Mouse (Mus musculus): Measurements from ENCODE around the gene Gm4307. TPM values are rescaled to one million over a fixed set of nuclear protein-coding genes. Genes with fewer than 3 reads are reported as not detected.
"Not testable (repeated sequence)": the region's sequence is repeated elsewhere in the genome, so short reads cannot be mapped to it uniquely, and the experiment has no call there.

The Gm4307 gene
- polyA plus RNA-seq (2015; fragmentation: Nextera tagmentation; extraction: Ambion mirVana): not detected in 2 replicates

DNA sequence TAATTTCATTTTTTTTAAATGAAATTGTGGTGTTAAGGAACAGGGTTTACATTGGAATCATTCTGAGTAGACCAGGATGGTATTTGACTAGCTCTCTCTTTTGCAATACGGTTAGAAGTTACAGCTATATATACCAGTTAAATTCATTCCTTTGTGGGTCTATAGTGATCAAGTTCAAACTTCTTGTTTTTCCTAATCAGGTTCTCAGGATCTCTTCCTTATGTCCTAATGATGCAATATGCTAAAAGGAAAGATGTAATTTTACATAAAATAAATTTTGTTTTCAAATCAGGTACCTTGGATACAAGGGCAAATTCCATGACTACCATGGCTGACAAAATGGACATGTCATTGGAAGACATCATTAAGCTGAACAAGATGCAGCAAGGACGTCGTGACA is at the start of gene Gm4307:
TSS of gene Gm4307 (plus strand) at position 301 of the 400 bp plus-strand sequence.
- H3K27ac ChIP-seq (replicated peaks): not testable (repeated sequence)
- WGBS: no CpG with 5 or more reads among the region's 3 CpGs

DNA sequence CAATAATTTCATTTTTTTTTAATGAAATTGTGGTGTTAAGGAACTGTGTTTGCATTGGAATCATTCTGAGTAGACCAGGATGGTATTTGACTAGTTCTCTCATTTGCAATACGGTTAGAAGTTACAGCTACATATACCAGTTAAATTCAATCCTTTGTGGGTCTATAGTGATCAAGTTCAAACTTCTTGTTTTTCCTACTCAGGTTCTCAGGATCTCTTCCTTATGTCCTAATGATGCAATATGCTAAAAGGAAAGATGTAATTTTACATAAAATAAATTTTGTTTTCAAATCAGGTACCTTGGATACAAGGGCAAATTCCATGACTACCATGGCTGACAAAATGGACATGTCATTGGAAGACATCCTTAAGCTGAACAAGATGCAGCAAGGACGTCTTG is 25.8 kb upstream of the Gm4307 start, which contains the start of gene Gm4301:
TSS of gene Gm4301 (plus strand) at position 301 of the 400 bp plus-strand sequence.
- no CpG with 5 or more reads among the region's 2 CpGs for WGBS

More for the DNA sequence above, at the start of gene Gm4307:
- not testable (repeated sequence) for H3K27me3 ChIP-seq; H3K4me2 ChIP-seq (replicated peaks); H3K9ac ChIP-seq (replicated peaks); H3K4me3 ChIP-seq; H3K9me3 ChIP-seq; H3K4me1 ChIP-seq; H3K36me3 ChIP-seq; ATAC-seq (replicated peaks)

DNA sequence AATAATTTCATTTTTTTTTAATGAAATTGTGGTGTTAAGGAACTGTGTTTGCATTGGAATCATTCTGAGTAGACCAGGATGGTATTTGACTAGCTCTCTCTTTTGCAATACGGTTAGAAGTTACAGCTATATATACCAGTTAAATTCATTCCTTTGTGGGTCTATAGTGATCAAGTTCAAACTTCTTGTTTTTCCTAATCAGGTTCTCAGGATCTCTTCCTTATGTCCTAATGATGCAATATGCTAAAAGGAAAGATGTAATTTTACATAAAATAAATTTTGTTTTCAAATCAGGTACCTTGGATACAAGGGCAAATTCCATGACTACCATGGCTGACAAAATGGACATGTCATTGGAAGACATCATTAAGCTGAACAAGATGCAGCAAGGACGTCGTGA is 20.6 kb upstream of the Gm4307 start, which contains the start of gene Gm4302:
TSS of gene Gm4302 (plus strand) at position 301 of the 400 bp plus-strand sequence.
- not testable (repeated sequence) for H3K4me2 ChIP-seq (replicated peaks); H3K27ac ChIP-seq (replicated peaks); H3K9me3 ChIP-seq; H3K9ac ChIP-seq (replicated peaks); H3K36me3 ChIP-seq; H3K4me1 ChIP-seq; ATAC-seq (replicated peaks); H3K4me3 ChIP-seq; H3K27me3 ChIP-seq
- no CpG with 5 or more reads among the region's 3 CpGs for WGBS

More for the DNA sequence above, 25.8 kb upstream of the Gm4307 start, which contains the start of gene Gm4301:
- not testable (repeated sequence) for H3K36me3 ChIP-seq; H3K27ac ChIP-seq (replicated peaks); H3K9me3 ChIP-seq; H3K9ac ChIP-seq (replicated peaks); H3K4me1 ChIP-seq; H3K4me3 ChIP-seq; H3K4me2 ChIP-seq (replicated peaks); ATAC-seq (replicated peaks); H3K27me3 ChIP-seq

DNA sequence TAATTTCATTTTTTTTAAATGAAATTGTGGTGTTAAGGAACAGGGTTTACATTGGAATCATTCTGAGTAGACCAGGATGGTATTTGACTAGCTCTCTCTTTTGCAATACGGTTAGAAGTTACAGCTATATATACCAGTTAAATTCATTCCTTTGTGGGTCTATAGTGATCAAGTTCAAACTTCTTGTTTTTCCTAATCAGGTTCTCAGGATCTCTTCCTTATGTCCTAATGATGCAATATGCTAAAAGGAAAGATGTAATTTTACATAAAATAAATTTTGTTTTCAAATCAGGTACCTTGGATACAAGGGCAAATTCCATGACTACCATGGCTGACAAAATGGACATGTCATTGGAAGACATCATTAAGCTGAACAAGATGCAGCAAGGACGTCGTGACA is 15.5 kb upstream of the Gm4307 start, which contains the start of gene Gm4303:
TSS of gene Gm4303 (plus strand) at position 301 of the 400 bp plus-strand sequence.
- H3K9ac ChIP-seq (replicated peaks); H3K9me3 ChIP-seq; H3K4me1 ChIP-seq; H3K27me3 ChIP-seq; H3K36me3 ChIP-seq; ATAC-seq (replicated peaks); H3K4me3 ChIP-seq; H3K4me2 ChIP-seq (replicated peaks); H3K27ac ChIP-seq (replicated peaks): not testable (repeated sequence)
- no CpG with 5 or more reads among the region's 3 CpGs for WGBS

DNA sequence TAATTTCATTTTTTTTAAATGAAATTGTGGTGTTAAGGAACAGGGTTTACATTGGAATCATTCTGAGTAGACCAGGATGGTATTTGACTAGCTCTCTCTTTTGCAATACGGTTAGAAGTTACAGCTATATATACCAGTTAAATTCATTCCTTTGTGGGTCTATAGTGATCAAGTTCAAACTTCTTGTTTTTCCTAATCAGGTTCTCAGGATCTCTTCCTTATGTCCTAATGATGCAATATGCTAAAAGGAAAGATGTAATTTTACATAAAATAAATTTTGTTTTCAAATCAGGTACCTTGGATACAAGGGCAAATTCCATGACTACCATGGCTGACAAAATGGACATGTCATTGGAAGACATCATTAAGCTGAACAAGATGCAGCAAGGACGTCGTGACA is 10.3 kb upstream of the Gm4307 start, which contains the start of gene Gm4305:
TSS of gene Gm4305 (plus strand) at position 301 of the 400 bp plus-strand sequence.
- H3K4me2 ChIP-seq (replicated peaks); ATAC-seq (replicated peaks); H3K9ac ChIP-seq (replicated peaks); H3K27ac ChIP-seq (replicated peaks); H3K4me3 ChIP-seq; H3K9me3 ChIP-seq; H3K36me3 ChIP-seq; H3K4me1 ChIP-seq; H3K27me3 ChIP-seq: not testable (repeated sequence)
- no CpG with 5 or more reads among the region's 3 CpGs for WGBS

DNA sequence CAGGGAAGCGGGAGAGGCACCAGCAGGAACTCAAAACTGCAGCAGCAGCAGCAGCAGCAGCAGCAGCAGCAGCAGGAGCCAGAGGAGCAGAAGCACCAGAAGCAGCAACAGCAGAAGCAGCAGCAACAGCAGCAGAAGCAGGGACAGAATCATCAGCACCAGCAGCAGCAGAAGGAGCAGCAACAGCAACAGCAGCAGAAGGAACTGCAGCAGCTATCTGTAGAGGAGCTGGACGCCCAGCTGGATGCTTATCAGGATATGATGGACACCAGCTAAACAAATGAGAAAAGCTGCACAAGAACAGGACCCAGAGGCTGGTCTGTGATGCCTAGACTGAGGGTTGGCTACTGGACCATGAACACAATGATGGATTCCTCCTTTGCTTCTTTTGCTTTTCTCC is 4.3 kb upstream of the Gm4307 start:
- H3K36me3 ChIP-seq, H3K4me3 ChIP-seq: not testable (repeated sequence)
- 81% methylated on average over 2 of the region's 2 CpGs for WGBS

DNA sequence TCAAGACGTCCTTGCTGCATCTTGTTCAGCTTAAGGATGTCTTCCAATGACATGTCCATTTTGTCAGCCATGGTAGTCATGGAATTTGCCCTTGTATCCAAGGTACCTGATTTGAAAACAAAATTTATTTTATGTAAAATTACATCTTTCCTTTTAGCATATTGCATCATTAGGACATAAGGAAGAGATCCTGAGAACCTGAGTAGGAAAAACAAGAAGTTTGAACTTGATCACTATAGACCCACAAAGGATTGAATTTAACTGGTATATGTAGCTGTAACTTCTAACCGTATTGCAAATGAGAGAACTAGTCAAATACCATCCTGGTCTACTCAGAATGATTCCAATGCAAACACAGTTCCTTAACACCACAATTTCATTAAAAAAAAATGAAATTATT is 21.3 kb downstream of the Gm4307 start, which contains the start of gene Gm4312:
TSS of gene Gm4312 (minus strand) at position 101 of the 400 bp plus-strand sequence.
- not testable (repeated sequence) for H3K4me1 ChIP-seq; H3K36me3 ChIP-seq; H3K9me3 ChIP-seq; H3K4me2 ChIP-seq (replicated peaks); ATAC-seq (replicated peaks); H3K27me3 ChIP-seq; H3K27ac ChIP-seq (replicated peaks); H3K9ac ChIP-seq (replicated peaks); H3K4me3 ChIP-seq
- no CpG with 5 or more reads among the region's 2 CpGs for WGBS

More for the DNA sequence above, 4.3 kb upstream of the Gm4307 start:
- not testable (repeated sequence) for H3K4me2 ChIP-seq (replicated peaks); H3K27ac ChIP-seq (replicated peaks); H3K4me1 ChIP-seq; H3K9ac ChIP-seq (replicated peaks); ATAC-seq (replicated peaks); H3K27me3 ChIP-seq; H3K9me3 ChIP-seq

DNA sequence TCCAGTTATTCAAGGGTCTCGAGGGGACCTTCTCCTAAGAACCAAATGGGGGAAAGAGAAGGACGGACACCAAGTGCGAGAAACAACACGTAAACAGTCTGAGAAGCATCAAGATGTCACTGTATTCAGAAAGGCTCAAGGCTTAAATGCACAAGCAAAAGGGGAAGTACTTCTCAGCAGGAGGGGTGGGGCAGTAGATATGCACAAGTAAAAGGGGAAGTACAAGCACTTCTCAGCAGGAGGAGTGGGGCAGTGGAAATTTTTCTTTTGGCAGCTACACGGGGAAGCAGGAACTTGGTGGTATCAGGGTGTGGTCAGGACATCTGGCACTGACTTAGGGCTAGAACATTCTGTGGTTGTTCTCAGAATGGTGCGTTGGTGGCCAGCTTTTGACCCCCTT is 41.2 kb downstream of the Gm4307 start:
- not testable (repeated sequence) for ATAC-seq (replicated peaks); H3K9ac ChIP-seq (replicated peaks); H3K4me1 ChIP-seq; H3K27me3 ChIP-seq; H3K27ac ChIP-seq (replicated peaks); H3K9me3 ChIP-seq; H3K4me3 ChIP-seq; H3K4me2 ChIP-seq (replicated peaks); H3K36me3 ChIP-seq
- WGBS: 92% methylated on average over 6 of the region's 6 CpGs

Other genes with a start within 250 kb of the Gm4307 start
- gene Gm4301, start 25.7 kb upstream of the Gm4307 start, polyA plus RNA-seq (2015; fragmentation: Nextera tagmentation; extraction: Ambion mirVana): not detected in 2 replicates
- not detected in 2 replicates for gene Gm4302, start 20.5 kb upstream of the Gm4307 start, polyA plus RNA-seq (2015; fragmentation: Nextera tagmentation; extraction: Ambion mirVana)
- gene Gm4303, start 15.4 kb upstream of the Gm4307 start, polyA plus RNA-seq (2015; fragmentation: Nextera tagmentation; extraction: Ambion mirVana): not detected in 2 replicates
- not detected in 2 replicates for gene Gm4305, start 10.2 kb upstream of the Gm4307 start, polyA plus RNA-seq (2015; fragmentation: Nextera tagmentation; extraction: Ambion mirVana)
- not detected in 2 replicates for gene Gm4312, start 21.2 kb downstream of the Gm4307 start, polyA plus RNA-seq (2015; fragmentation: Nextera tagmentation; extraction: Ambion mirVana)
- gene Tmtc3, start 126.0 kb downstream of the Gm4307 start, polyA plus RNA-seq (2015; fragmentation: Nextera tagmentation; extraction: Ambion mirVana): 9.6 and 10.1 TPM in 2 replicates
- gene Cep290, start 126.2 kb downstream of the Gm4307 start, polyA plus RNA-seq (2015; fragmentation: Nextera tagmentation; extraction: Ambion mirVana): 6.9 and 7.7 TPM in 2 replicates
- 13.9 and 15.2 TPM in 2 replicates for gene 4930430F08Rik, start 229.1 kb downstream of the Gm4307 start, polyA plus RNA-seq (2015; fragmentation: Nextera tagmentation; extraction: Ambion mirVana)
- not detected in 2 replicates for gene 1700017N19Rik, start 229.1 kb downstream of the Gm4307 start, polyA plus RNA-seq (2015; fragmentation: Nextera tagmentation; extraction: Ambion mirVana)

Data from forebrain, embryonic 15.5 days (tissue).